Mouse (Mus musculus) midbrain, embryonic 16.5 days (tissue): ENCODE data around the gene Pih1d1. TPM values are rescaled to one million over a fixed set of nuclear protein-coding genes. Genes with fewer than 3 reads are reported as not detected.

ENCODE experiments used
- ATAC-seq: fragments of 200-750 bp; cut with Nextera tagmentation; 2 replicates; pipeline ENCODE4 v1.8.0; 2017; ENCODE audit warnings: moderate TSS enrichment
- H3K27ac ChIP-seq: fragments of 300-500 bp; sonication (generic); 2 replicates; pipeline ENCODE4 v1.5.1; 2014; ENCODE audit warnings: mild to moderate bottlenecking, low read length, mixed read lengths
- H3K27me3 ChIP-seq: fragments of 300-500 bp; sonication (generic); 2 replicates; pipeline ENCODE4 v1.6.1; 2014; ENCODE audit warnings: low read depth, low read length, mixed read lengths; ENCODE audit not compliant: control insufficient read depth, insufficient read depth
- H3K36me3 ChIP-seq: fragments of 300-500 bp; sonication (generic); 2 replicates; pipeline ENCODE4 v1.6.1; 2014; ENCODE audit warnings: mild to moderate bottlenecking, low read length, moderate library complexity, mixed read lengths; ENCODE audit not compliant: control insufficient read depth, insufficient read depth
- H3K4me1 ChIP-seq: fragments of 300-500 bp; sonication (generic); 2 replicates; pipeline ENCODE4 v1.6.1; 2014; ENCODE audit warnings: mild to moderate bottlenecking, low read length, mixed read lengths; ENCODE audit not compliant: control insufficient read depth, insufficient read depth
- H3K4me2 ChIP-seq: fragments of 300-500 bp; sonication (generic); 2 replicates; pipeline ENCODE4 v1.6.1; 2014; ENCODE audit warnings: mild to moderate bottlenecking, low read length, mixed read lengths
- H3K4me3 ChIP-seq: fragments of 300-500 bp; sonication (generic); 2 replicates; pipeline ENCODE4 v1.5.1; 2014; ENCODE audit warnings: low read depth, mild to moderate bottlenecking, low read length, moderate library complexity, mixed read lengths
- H3K9ac ChIP-seq: fragments of 300-500 bp; sonication (generic); 2 replicates; pipeline ENCODE4 v1.6.1; 2014; ENCODE audit warnings: low read depth, low read length, mixed read lengths
- H3K9me3 ChIP-seq: fragments of 300-500 bp; sonication (generic); replicated peaks from 2 replicates; pipeline ENCODE4 v1.6.1; 2014; ENCODE audit warnings: mild to moderate bottlenecking, low read length, mixed read lengths; ENCODE audit not compliant: control insufficient read depth, poor library complexity, severe bottlenecking
- WGBS: fragments of 180-500 bp; shearing (Covaris S2); extraction: QIAGEN DNeasy Blood & Tissue Kit; methylation state at CpG from one replicate; pipeline ENCODE4 v1.1.7; 2014; 5-methylcytosine and 5-hydroxymethylcytosine counted together
- polyA plus RNA-seq: library from polyadenylated mRNA; unstranded; fragments of >200 nt; fragmentation: Nextera tagmentation; extraction: Ambion mirVana; gene quantifications from 2 replicates; pipeline ENCODE4 v1.2.1, GENCODE M21; 2015

Gene Pih1d1
- polyA plus RNA-seq, 1 experiment from 2014 or later = 89.9 TPM

DNA sequence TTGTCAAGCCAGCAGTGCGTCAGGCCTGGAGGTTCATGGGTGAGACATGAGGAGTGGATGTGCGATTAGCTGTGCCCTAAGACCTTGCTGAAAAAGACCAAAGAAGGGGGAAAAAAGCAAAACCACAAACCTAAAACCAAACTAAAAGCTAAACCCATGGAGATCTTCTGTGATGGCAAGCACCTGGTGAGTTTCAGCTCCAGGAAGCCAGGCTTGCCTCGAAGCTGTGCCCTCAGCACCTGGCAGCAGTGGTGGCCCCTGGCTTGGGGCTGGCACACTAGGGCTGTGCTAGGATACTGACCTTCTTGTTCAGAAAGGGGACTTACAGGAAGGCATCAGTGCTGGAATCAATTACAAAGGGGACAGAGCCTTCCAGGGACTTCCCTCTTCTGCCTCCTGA lies 12.8 kb upstream of the Pih1d1 start:
- Histone ChIP-seq H3K27me3 (peaks cover 7% of the 10 kb centered on the region; the same call in 1 of the 2 replicates), H3K9me3 (no peaks in the 10 kb centered on the region), H3K4me2 (no peak overlapping the region), H3K4me3 (no peak overlapping the region), H3K9ac (no peak overlapping the region), H3K4me1 (no peaks in the 10 kb centered on the region; the same call in 1 of the 2 replicates), H3K27ac (no peak overlapping the region), H3K36me3 (peaks cover 8% of the 10 kb centered on the region; the same call in 1 of the 2 replicates)
- WGBS = 91% methylated on average over 3 of the region's 3 CpGs
- ATAC-seq = no peak

DNA sequence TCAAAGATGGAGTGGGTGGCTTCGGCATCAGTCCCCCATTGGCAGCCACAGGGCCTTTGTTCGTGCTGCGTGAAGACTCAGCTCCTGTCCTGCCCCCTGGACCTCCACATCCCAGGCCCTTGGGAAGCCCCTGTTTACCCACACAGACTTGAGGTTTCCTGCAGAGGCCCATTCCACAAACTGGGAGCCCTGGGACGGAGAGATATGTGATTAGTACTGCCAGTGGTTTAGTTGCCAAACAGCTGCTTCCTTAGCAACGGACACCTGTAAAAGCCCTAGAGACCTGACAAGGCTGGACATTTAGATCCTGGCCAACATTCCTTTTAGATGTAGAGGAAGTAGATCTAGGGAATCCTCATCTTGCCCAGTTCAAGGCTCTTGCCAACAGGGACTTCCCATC lies 12.2 kb upstream of the Pih1d1 start:
- Histone ChIP-seq H3K9ac (no peak overlapping the region), H3K4me2 (no peak overlapping the region), H3K36me3 (peaks cover 8% of the 10 kb centered on the region; the same call in 1 of the 2 replicates), H3K27ac (no peak overlapping the region), H3K4me3 (no peak overlapping the region), H3K4me1 (no peaks in the 10 kb centered on the region), H3K9me3 (no peaks in the 10 kb centered on the region), H3K27me3 (peaks cover 7% of the 10 kb centered on the region; the same call in 1 of the 2 replicates)
- WGBS = 88% methylated on average over 5 of the region's 5 CpGs
- no peak for ATAC-seq

DNA sequence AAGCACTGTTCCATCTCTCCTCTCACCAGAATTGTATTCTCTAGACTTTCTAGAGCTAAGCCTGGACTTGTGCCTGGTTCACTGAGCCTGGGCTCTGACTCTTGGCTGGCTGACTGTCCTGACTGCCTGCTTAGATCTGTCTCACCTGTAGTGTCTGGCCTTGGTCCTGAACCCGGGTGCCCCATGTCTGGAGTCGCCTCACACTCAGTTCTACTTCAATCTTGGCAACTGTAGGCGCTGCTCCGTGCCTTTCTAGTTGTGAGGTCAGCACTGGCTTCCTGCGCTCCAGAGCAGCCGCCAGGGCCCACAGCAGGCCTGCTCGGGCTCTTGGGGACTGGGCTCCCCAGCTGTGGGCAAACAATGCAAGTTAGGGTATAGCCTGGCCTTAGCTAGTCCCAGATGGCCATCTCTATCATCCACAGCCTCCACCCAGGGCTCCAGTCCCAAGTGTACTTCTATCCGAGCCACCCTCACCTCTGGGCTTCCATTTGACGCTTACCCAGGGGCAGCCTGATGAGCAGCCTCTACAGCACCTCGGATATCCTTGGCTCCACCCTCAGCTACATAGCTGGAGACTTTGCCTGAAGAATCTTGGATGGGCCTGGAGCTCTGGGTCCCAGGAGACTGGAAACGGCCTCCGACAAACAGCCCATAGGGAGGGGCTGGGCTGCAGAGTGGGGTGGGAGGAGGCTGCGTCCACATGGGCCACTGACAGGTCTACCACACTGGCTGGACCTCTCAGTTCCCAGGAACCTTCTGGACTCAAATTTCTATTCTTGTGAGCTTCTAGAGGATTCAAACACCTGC lies 9.5 kb upstream of the Pih1d1 start:
- H3K9me3 ChIP-seq = no peaks in the 10 kb centered on the region
- H3K9ac ChIP-seq = no peak overlapping the region
- no peaks in the 10 kb centered on the region for H3K4me1 ChIP-seq
- H3K4me2 ChIP-seq = no peak overlapping the region
- H3K27ac ChIP-seq = no peak overlapping the region
- peaks cover 8% of the 10 kb centered on the region; the same call in 1 of the 2 replicates for H3K36me3 ChIP-seq
- ATAC-seq = no peak
- 88% methylated on average over 13 of the region's 13 CpGs for WGBS
- H3K4me3 ChIP-seq = no peak overlapping the region
- H3K27me3 ChIP-seq = no peaks in the 10 kb centered on the region

DNA sequence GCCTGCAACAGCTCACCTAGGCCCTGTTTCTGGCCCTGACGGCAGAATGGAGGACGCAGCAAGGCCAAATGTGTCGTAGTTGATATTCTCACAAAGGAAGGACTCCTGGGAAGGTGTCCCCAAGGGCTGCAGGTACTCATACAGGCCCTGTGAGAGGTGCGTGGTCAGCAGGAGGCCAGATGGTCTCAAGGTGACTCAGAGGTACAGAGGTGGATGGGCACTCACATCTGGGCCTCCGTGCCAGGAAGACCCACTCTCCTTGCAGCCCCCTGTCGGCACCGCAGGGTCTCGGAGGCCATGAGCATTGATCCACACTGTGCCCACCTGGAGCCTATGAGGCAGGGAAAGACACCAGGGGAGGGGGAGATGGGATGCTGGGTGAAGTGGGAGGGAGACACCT lies 8.6 kb upstream of the Pih1d1 start:
- Histone ChIP-seq H3K9me3 (no peaks in the 10 kb centered on the region), H3K4me3 (no peak overlapping the region), H3K27me3 (no peaks in the 10 kb centered on the region), H3K9ac (no peak overlapping the region), H3K27ac (no peak overlapping the region), H3K4me1 (no peaks in the 10 kb centered on the region), H3K36me3 (peaks cover 8% of the 10 kb centered on the region; the same call in 1 of the 2 replicates), H3K4me2 (no peak overlapping the region)
- 94% methylated on average over 8 of the region's 8 CpGs for WGBS
- no peak for ATAC-seq

GRCm38 (mm10) chr7:45147267-45147666 lies 6.8 kb upstream of the Pih1d1 start:
- 95% methylated on average over 11 of the region's 11 CpGs for WGBS
- H3K4me2 ChIP-seq = no peak overlapping the region
- H3K36me3 ChIP-seq = peaks cover 8% of the 10 kb centered on the region; the same call in 1 of the 2 replicates
- no peaks in the 10 kb centered on the region for H3K27me3 ChIP-seq
- H3K27ac ChIP-seq = no peak overlapping the region
- no peak for ATAC-seq
- peak overlapping the region; percentile 17; the same call in 1 of the 2 replicates for H3K9ac ChIP-seq
- H3K4me1 ChIP-seq = no peaks in the 10 kb centered on the region
- no peaks in the 10 kb centered on the region for H3K9me3 ChIP-seq
- H3K4me3 ChIP-seq = no peak overlapping the region

DNA sequence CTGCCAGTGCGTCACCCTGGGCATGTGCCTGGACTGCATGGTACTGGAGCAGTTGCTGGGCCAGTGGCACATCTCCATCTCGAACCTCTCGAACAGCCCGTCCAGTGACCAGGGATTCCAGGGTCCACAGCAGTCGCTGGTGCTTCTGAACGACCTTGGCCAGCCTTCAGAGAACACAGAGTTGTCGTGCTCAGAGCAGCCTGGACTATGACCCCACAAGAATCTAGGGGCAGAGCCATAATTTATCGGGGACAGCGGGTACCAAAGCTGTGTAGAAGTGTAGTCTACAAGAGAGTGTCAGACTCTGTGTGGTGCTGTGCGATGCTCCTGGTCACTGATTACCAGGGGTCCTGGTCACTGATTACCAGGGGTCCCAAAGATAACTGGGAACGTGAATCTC lies 6.2 kb upstream of the Pih1d1 start:
- Histone ChIP-seq H3K4me2 (no peak overlapping the region), H3K4me1 (no peaks in the 10 kb centered on the region), H3K9me3 (no peaks in the 10 kb centered on the region), H3K27me3 (no peaks in the 10 kb centered on the region), H3K4me3 (no peak overlapping the region), H3K36me3 (peaks cover 5% of the 10 kb centered on the region; the same call in 1 of the 2 replicates), H3K27ac (no peak overlapping the region), H3K9ac (no peak overlapping the region)
- no peak for ATAC-seq
- WGBS = 91% methylated on average over 11 of the region's 11 CpGs

- H3K4me2 ChIP-seq = no peak overlapping the region
- no peaks in the 10 kb centered on the region for H3K27me3 ChIP-seq
- H3K4me3 ChIP-seq = no peak overlapping the region
- H3K4me1 ChIP-seq = peaks cover 5% of the 10 kb centered on the region
- ATAC-seq = no peak
- WGBS = 69% methylated on average over 4 of the region's 4 CpGs
- no peak overlapping the region for H3K9ac ChIP-seq
- no peaks in the 10 kb centered on the region for H3K9me3 ChIP-seq
- peaks cover 5% of the 10 kb centered on the region; the same call in 1 of the 2 replicates for H3K36me3 ChIP-seq
- no peak overlapping the region for H3K27ac ChIP-seq
These were observed 5.5 kb upstream of the Pih1d1 start for GRCm38 (mm10) chr7:45148534-45149098.

DNA sequence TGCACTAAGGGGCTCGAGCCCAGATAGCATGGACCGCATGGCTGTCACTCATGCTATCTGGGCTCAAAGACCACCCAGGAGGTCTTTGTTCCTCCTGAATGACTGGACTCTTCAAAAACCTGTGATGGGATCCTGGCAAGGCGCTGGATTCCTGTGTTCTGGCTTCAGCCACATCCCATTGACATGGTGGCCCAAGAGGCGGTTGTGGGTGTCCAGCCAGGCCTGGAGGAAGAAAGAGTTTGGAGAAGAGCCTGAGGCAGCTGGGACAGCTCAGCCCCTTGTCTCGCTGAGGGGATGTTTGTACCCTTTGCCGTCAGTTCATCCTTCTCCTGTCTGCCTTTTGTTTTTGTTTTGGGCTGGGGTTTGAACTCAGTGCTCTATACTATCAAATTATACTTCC lies 4.6 kb upstream of the Pih1d1 start:
- H3K9ac ChIP-seq = no peak overlapping the region
- H3K4me1 ChIP-seq = peaks cover 6% of the 10 kb centered on the region
- H3K4me3 ChIP-seq = no peak overlapping the region
- ATAC-seq = no peak
- WGBS = 26% methylated on average over 6 of the region's 6 CpGs
- H3K4me2 ChIP-seq = no peak overlapping the region
- no peaks in the 10 kb centered on the region for H3K9me3 ChIP-seq
- 0 out of 2 replicates have a peak, but pooled peaks cover 2% of the 10 kb centered on the region for H3K36me3 ChIP-seq
- H3K27ac ChIP-seq = no peak overlapping the region
- no peaks in the 10 kb centered on the region for H3K27me3 ChIP-seq

DNA sequence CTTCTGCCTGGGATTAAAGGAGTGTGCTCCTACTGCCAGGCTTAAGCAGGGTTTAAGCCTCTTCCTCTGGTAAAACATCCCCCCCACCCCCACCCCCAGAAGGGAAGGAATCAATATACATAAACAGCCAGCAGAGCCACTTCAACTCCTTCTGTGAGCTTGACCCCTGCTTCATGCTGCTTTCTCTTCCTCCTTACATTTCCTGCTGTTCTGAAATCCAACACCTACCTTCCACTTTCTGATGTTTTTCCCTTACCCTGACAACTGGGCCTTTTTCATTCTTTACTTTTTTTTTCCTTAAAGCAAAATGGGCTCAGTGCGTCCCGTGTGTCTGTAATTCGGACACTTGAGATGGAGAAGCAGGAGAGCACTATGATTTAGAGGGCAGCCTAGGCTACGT lies 3.8 kb upstream of the Pih1d1 start:
- peaks cover 11% of the 10 kb centered on the region for H3K4me1 ChIP-seq
- H3K27me3 ChIP-seq = no peaks in the 10 kb centered on the region
- H3K27ac ChIP-seq = no peak overlapping the region
- H3K4me3 ChIP-seq = no peak overlapping the region
- no peak for ATAC-seq
- WGBS = 64% methylated on average over 4 of the region's 4 CpGs
- 0 out of 2 replicates have a peak overlapping the region, but pooled peaks have one; percentile 7 for H3K9ac ChIP-seq
- H3K4me2 ChIP-seq = no peak overlapping the region
- 0 out of 2 replicates have a peak, but pooled peaks cover 2% of the 10 kb centered on the region for H3K36me3 ChIP-seq
- H3K9me3 ChIP-seq = no peaks in the 10 kb centered on the region
